Mouse (Mus musculus): ENCODE data around the gene Rmi2.
"Not testable (repeated sequence)": the region's sequence is repeated elsewhere in the genome, so short reads cannot be mapped to it uniquely, and the experiment has no call there.

DNA sequence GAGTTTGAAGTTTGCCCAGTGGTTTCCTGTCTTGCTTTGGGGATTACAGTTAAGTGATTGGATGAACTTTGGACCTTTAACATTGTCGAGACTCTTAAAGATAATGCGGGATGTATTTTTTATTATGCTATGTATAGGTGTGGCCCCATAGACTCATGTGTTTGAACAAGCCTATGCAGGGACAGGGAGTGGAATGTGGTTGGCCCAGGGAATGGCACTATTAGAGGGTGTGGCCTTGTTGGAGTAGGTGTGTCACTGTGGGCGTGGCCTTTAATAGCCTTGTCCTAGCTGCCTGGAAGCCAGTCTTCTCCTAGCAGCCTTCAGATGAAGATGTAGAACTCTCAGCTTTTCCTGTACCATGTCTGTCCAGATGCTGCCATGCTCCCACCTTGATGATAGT lies 32.4 kb upstream of the Rmi2 start:
- not testable (repeated sequence) for TF ChIP-seq CTCF, POLR2A (IDR thresholded peaks at IDR 0.05; ENCODE audit: extremely low read depth, insufficient read depth, low read length)
